Mouse (Mus musculus): ENCODE data around the gene Fam216b.

Gene Fam216b

GRCm38 (mm10) chr14:78041886-78042526, 46.8 kb downstream of the Fam216b start:
- no peak for DNase-seq

- DNase-seq: no peak
These were observed 48.2 kb downstream of the Fam216b start for GRCm38 (mm10) chr14:78040643-78041042.

GRCm38 (mm10) chr14:78038876-78039275, 49.9 kb downstream of the Fam216b start:
- no peak for DNase-seq

Measured in cerebellum, adult 11 months (tissue).